Mouse (Mus musculus): ENCODE measurements around the gene Rprd1b.

DNA sequence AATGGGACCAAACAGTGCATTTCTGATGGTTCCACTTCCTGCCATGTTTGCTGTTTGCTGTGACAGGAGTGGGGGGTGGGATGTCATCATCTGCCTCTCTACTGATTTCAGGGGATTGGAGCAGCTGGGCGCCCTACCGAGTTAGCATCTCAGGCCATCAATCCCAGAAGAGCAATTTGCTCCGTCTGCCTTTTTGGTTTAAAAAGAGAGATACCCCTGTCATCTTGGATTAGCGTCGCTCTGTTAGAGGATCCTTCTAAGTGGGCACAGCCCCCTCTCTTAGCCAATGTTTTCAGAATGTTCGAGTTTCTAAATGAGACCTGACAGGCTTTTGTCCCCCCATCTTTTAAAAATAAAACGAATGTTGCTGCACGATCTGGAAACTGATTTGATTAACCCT lies 129.4 kb downstream of the Rprd1b start:
- TF ChIP-seq CTCF (IDR thresholded peaks at IDR 0.05; ENCODE audit: insufficient read depth, low read depth, low read length): no peak
- TF ChIP-seq POLR2A (IDR thresholded peaks at IDR 0.05; ENCODE audit: insufficient read depth, low read depth, low read length): no peak
